15 mouse cellular contexts compared by ENCODE assay signal in the genomic region with DNA sequence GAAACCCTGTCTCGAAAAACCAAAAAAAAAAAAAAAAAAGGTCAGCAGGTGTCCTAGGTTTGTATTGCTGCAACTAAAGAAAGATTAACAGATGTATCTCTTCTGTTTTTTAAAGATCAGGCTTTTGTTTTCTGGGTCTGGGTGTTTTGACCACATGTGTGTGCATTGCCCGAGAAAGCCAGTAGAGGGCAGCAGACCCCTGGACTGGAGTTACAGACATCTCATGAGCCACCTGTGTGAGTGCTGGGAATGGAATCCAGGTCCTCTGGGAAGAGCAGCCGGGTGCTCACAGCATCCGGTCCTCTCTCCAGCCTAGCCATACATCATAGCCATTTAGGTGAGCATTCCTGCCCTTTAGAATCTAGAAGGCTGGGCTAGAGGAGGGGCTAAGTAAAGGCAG. TPM values are rescaled to one million over a fixed set of nuclear protein-coding genes. Genes with fewer than 3 reads are reported as not detected.
DNase-seq lines count a peak whose midpoint lies in the region; ATAC-seq and TF ChIP-seq lines count a peak whose summit lies in the region.
"Had no signal": no experiment of that assay in that cellular context is flagged by ENCODE, and none has a peak within 500 bp of the region (broad histone marks: within the 10 kb centered on the region; RNA-seq: fewer than 3 reads in every experiment).

No protein-coding gene starts in this region.

- 88% methylated on average over 4 of the region's 4 CpGs for WGBS in kidney, adult 2 months
- 85% methylated on average over 4 of the region's 4 CpGs for WGBS in kidney, embryonic 15.5 days
- WGBS in limb, embryonic 10.5 days: 86% methylated on average over 4 of the region's 4 CpGs

- no peaks in the 10 kb centered on the region for H3K36me3 ChIP-seq in kidney, adult 2 months (ENCODE audit: control insufficient read depth, insufficient read depth, low read length)
- no peaks in the 10 kb centered on the region for H3K36me3 ChIP-seq in kidney, embryonic 15.5 days
- H3K36me3 ChIP-seq in limb, embryonic 10.5 days: no peaks in the 10 kb centered on the region
- H3K36me3 ChIP-seq: hindbrain, embryonic 15.5 days; liver, embryonic 13.5 days had no signal

- TF ChIP-seq CTCF in kidney, adult 2 months (conservative IDR thresholded peaks at IDR 0.05; ENCODE audit: insufficient read depth, insufficient read length, low read depth, low read length): peak; percentile 29
- TF ChIP-seq CTCF in cortical plate, adult 2 months (IDR thresholded peaks at IDR 0.05; ENCODE audit: extremely low read depth, insufficient read depth, low read length): 0 out of 2 replicates have a peak, but pooled peaks have one; percentile 6

- no peak overlapping the region for H3K4me2 ChIP-seq in kidney, embryonic 15.5 days
- H3K4me2 ChIP-seq: hindbrain, embryonic 15.5 days; liver, embryonic 13.5 days had no signal

- H3K27me3 ChIP-seq in kidney, adult 2 months (replicated peaks; ENCODE audit: control insufficient read depth, insufficient read depth, low read length): no peaks in the 10 kb centered on the region
- H3K27me3 ChIP-seq in kidney, embryonic 15.5 days: no peaks in the 10 kb centered on the region
- H3K27me3 ChIP-seq in limb, embryonic 10.5 days (ENCODE audit: low read depth, poor library complexity, severe bottlenecking): no peaks in the 10 kb centered on the region
- H3K27me3 ChIP-seq: hindbrain, embryonic 15.5 days; liver, embryonic 13.5 days had no signal

- no peak overlapping the region for H3K9ac ChIP-seq in kidney, embryonic 15.5 days
- H3K9ac ChIP-seq: hindbrain, embryonic 15.5 days; liver, embryonic 13.5 days had no signal

- H3K4me1 ChIP-seq in kidney, adult 2 months (ENCODE audit: control insufficient read depth, insufficient read depth, low read length): no peaks in the 10 kb centered on the region
- H3K4me1 ChIP-seq in kidney, embryonic 15.5 days: no peaks in the 10 kb centered on the region; the same call in 1 of the 2 replicates
- H3K4me1 ChIP-seq in cortical plate, adult 2 months (ENCODE audit: control insufficient read depth, insufficient read depth, low read length): peaks cover 2% of the 10 kb centered on the region; the same call in 1 of the 2 replicates
- H3K4me1 ChIP-seq in limb, embryonic 10.5 days: peaks cover 9% of the 10 kb centered on the region

- no peak for ATAC-seq in kidney, embryonic 15.5 days (replicated peaks; ENCODE audit: low FRiP score)

- DNase-seq in kidney, adult 2 months: no peak
- peak; percentile 43 for DNase-seq in thymus, postnatal 4 days
- DNase-seq in thymus, adult 18-20 months: no peak
- no peak for DNase-seq in limb, embryonic 10.5 days (ENCODE audit: low spot score)
- no peak for DNase-seq in natural killer cell, adult 2 months (ENCODE audit: low spot score in 2 of 2)
- DNase-seq in adrenal gland, adult 8-10 months: no peak
- DNase-seq: adrenal gland, postnatal 10 days; gastrocnemius, postnatal 14 days; kidney, postnatal 10 days; layer of hippocampus, postnatal 36 days; liver, embryonic 13.5 days had no signal

- no peak overlapping the region for H3K27ac ChIP-seq in kidney, adult 2 months (ENCODE audit: insufficient read depth, low read depth, low read length)
- no peak overlapping the region for H3K27ac ChIP-seq in kidney, embryonic 15.5 days
- no peak overlapping the region for H3K27ac ChIP-seq in cortical plate, adult 2 months (ENCODE audit: insufficient read depth, low read length)
- no peak overlapping the region for H3K27ac ChIP-seq in limb, embryonic 10.5 days
- H3K27ac ChIP-seq: hindbrain, embryonic 15.5 days; liver, embryonic 13.5 days had no signal

- no peak for TF ChIP-seq POLR2A in kidney, adult 2 months (IDR thresholded peaks at IDR 0.05; ENCODE audit: low read depth, low read length)
- TF ChIP-seq POLR2A in cortical plate, adult 2 months (IDR thresholded peaks at IDR 0.05; ENCODE audit: extremely low read depth, insufficient read depth, low read length): no peak

- H3K9me3 ChIP-seq in kidney, embryonic 15.5 days (replicated peaks): no peaks in the 10 kb centered on the region
- H3K9me3 ChIP-seq in limb, embryonic 10.5 days (replicated peaks): no peaks in the 10 kb centered on the region; the same call in 1 of the 2 replicates
- H3K9me3 ChIP-seq: hindbrain, embryonic 15.5 days; liver, embryonic 13.5 days had no signal

- H3K4me3 ChIP-seq in kidney, adult 2 months (ENCODE audit: insufficient read depth, low read depth, low read length): no peak overlapping the region
- no peak overlapping the region for H3K4me3 ChIP-seq in kidney, embryonic 15.5 days (replicated peaks)
- no peak overlapping the region for H3K4me3 ChIP-seq in cortical plate, adult 2 months (ENCODE audit: insufficient read depth, low read length)
- H3K4me3 ChIP-seq in limb, embryonic 10.5 days: no peak overlapping the region
- H3K4me3 ChIP-seq: hindbrain, embryonic 15.5 days; liver, embryonic 13.5 days; megakaryocyte, embryonic 14.5 days had no signal

RNA-seq across cellular contexts. Expression of gene Fxyd4, which starts 14.8 kb away (rescaled TPM):
- polyA plus RNA-seq in kidney, adult 2 months (2012; rRNA removed): 196 and 213 TPM in 2 replicates
- 81.2 and 92.6 TPM in 2 replicates for polyA plus RNA-seq in kidney, embryonic 15.5 days (2015; fragmentation: Nextera tagmentation; extraction: Ambion mirVana)
- 0.17 TPM in 1 of 2 replicates, not detected in the other for polyA plus RNA-seq in cortical plate, adult 2 months (2012; rRNA removed)
- polyA plus RNA-seq in limb, embryonic 10.5 days (2016; fragmentation: Nextera tagmentation; extraction: Ambion mirVana): 3.4 and 3.6 TPM in 2 replicates
- total RNA-seq in adrenal gland, adult 8-10 months (2022): not detected
- total RNA-seq: adrenal gland, postnatal 10 days; gastrocnemius, postnatal 14 days; layer of hippocampus, postnatal 36 days had no signal

RNA-seq across cellular contexts. Expression of gene Hnrnpf, which starts 52.2 kb away (rescaled TPM):
- polyA plus RNA-seq in kidney, adult 2 months (2012; rRNA removed): 98.5 and 142 TPM in 2 replicates
- 748 and 781 TPM in 2 replicates for polyA plus RNA-seq in kidney, embryonic 15.5 days (2015; fragmentation: Nextera tagmentation; extraction: Ambion mirVana)
- polyA plus RNA-seq in cortical plate, adult 2 months (2012; rRNA removed): 101 and 111 TPM in 2 replicates
- 907 and 916 TPM in 2 replicates for polyA plus RNA-seq in limb, embryonic 10.5 days (2016; fragmentation: Nextera tagmentation; extraction: Ambion mirVana)
- total RNA-seq in adrenal gland, adult 8-10 months (2022): 100 to 1,000 TPM; 293 to 348 (median 309) TPM

RNA-seq across cellular contexts. Expression of gene Rasgef1a, which starts 58.9 kb away (rescaled TPM):
- polyA plus RNA-seq in kidney, adult 2 months (2012; rRNA removed): 0.36 and 0.52 TPM in 2 replicates
- 0.76 and 1.0 TPM in 2 replicates for polyA plus RNA-seq in kidney, embryonic 15.5 days (2015; fragmentation: Nextera tagmentation; extraction: Ambion mirVana)
- polyA plus RNA-seq in cortical plate, adult 2 months (2012; rRNA removed): 160 and 164 TPM in 2 replicates
- polyA plus RNA-seq in limb, embryonic 10.5 days (2016; fragmentation: Nextera tagmentation; extraction: Ambion mirVana): not detected in 2 replicates
- 1 to 10 TPM in 1 of 4 experiments, under 1 TPM in 3; 0.52 to 1.3 (median 0.79) TPM for total RNA-seq in adrenal gland, adult 8-10 months (2022)

Comparison
In these comparisons a context has a peak if more than half of its experiments do, and no peak if none do; other contexts are left out.
1. RNA of gene Fxyd4, which starts 14.8 kb away (polyA plus RNA-seq): 196 to 213 TPM in kidney, adult 2 months and 81.2 to 92.6 TPM in kidney, embryonic 15.5 days; 3.4 to 3.6 TPM in limb, embryonic 10.5 days and 0.17 TPM in cortical plate, adult 2 months; every median in the first group is over 10 times any median in the second.
2. RNA of gene Rasgef1a, which starts 58.9 kb away (polyA plus RNA-seq): 160 to 164 TPM in cortical plate, adult 2 months; 0.76 to 1.0 TPM in kidney, embryonic 15.5 days, 0.36 to 0.52 TPM in kidney, adult 2 months and not detected in limb, embryonic 10.5 days; every median in the first group is over 10 times any median in the second.